Mouse (Mus musculus) liver, embryonic 14.5 days (tissue): ENCODE measurements at regions not wholly inside any gene's neighbourhood (a gene's known extent, or its start where the extent isn't known, plus 50 kb on each side); places are given as distances from the start of the nearest gene placed in this dataset.

ENCODE experiments used
- ATAC-seq: fragments of 200-750 bp; cut with Nextera tagmentation; 2 replicates; pipeline ENCODE4 v1.8.0; 2017; ENCODE audit warnings: moderate number of reproducible peaks, mild to moderate bottlenecking, moderate library complexity; ENCODE audit not compliant: insufficient read depth
- DNase-seq, 3 experiments: peaks; one replicate each; pipeline ENCODE4 v3.0.0-alpha.2; 2012 to 2013; ENCODE audit warnings: low read depth in 3 of 3, low spot score in 3 of 3
- H3K27ac ChIP-seq: fragments of 300-500 bp; sonication (generic); 2 replicates; pipeline ENCODE4 v1.5.1; 2014; ENCODE audit warnings: moderate library complexity, mild to moderate bottlenecking, control low read depth, inconsistent platforms
- H3K27me3 ChIP-seq: fragments of 300-500 bp; sonication (generic); 2 replicates; pipeline ENCODE4 v1.6.1; 2014; ENCODE audit warnings: mild to moderate bottlenecking, low read length, moderate library complexity; ENCODE audit not compliant: control insufficient read depth, insufficient read depth
- H3K36me3 ChIP-seq: fragments of 300-500 bp; sonication (generic); replicated peaks from 2 replicates; pipeline ENCODE4 v1.6.1; 2014; ENCODE audit warnings: low read depth; ENCODE audit not compliant: control insufficient read depth, insufficient read depth
- H3K4me1 ChIP-seq, 2 experiments: fragments of 200-500 bp in 1 of 2; fragments of 300-500 bp in 1 of 2; sonication (generic) in 1 of 2; replicated peaks; 2 replicates each; pipeline ENCODE4 v1.6.1; 2012 to 2014; ENCODE audit warnings: antibody characterized with exemption in 1 of 2, inconsistent platforms in 1 of 2, low read length in 1 of 2; ENCODE audit not compliant: control insufficient read depth in 2 of 2, insufficient read depth in 2 of 2
- H3K4me2 ChIP-seq: fragments of 300-500 bp; sonication (generic); 2 replicates; pipeline ENCODE4 v1.6.1; 2014; ENCODE audit warnings: low read depth, mild to moderate bottlenecking, control low read depth, moderate library complexity
- H3K4me3 ChIP-seq, 2 experiments: fragments of 200-500 bp in 1 of 2; fragments of 300-500 bp in 1 of 2; sonication (generic) in 1 of 2; 2 replicates each; pipeline ENCODE4 v1.5.1; 2012 to 2014; ENCODE audit warnings: low read depth in 2 of 2, low read length in 2 of 2, mild to moderate bottlenecking in 2 of 2, control low read depth in 1 of 2, inconsistent platforms in 1 of 2, moderate library complexity in 1 of 2; ENCODE audit not compliant: insufficient read depth in 1 of 2
- H3K9ac ChIP-seq: fragments of 300-500 bp; sonication (generic); replicated peaks from 2 replicates; pipeline ENCODE4 v1.6.1; 2014; ENCODE audit warnings: mild to moderate bottlenecking, control low read depth, moderate library complexity
- H3K9me3 ChIP-seq: fragments of 300-500 bp; sonication (generic); 2 replicates; pipeline ENCODE4 v1.6.1; 2016; ENCODE audit warnings: low read length, mixed read lengths; ENCODE audit not compliant: control insufficient read depth
- CTCF ChIP-seq: IDR thresholded peaks from 2 replicates; pipeline ENCODE4 v1.5.1; 2016; ENCODE audit warnings: antibody characterized with exemption, low read depth, control low read depth
- EP300 ChIP-seq: IDR thresholded peaks from 2 replicates; pipeline ENCODE4 v1.6.1; 2016; ENCODE audit warnings: antibody characterized with exemption, low read depth
- WGBS: fragments of 180-500 bp; shearing (Covaris S2); extraction: QIAGEN DNeasy Blood & Tissue Kit; methylation state at CpG from one replicate; pipeline ENCODE4 v1.1.7; 2014; ENCODE audit not compliant: insufficient replicate concordance; 5-methylcytosine and 5-hydroxymethylcytosine counted together

DNA sequence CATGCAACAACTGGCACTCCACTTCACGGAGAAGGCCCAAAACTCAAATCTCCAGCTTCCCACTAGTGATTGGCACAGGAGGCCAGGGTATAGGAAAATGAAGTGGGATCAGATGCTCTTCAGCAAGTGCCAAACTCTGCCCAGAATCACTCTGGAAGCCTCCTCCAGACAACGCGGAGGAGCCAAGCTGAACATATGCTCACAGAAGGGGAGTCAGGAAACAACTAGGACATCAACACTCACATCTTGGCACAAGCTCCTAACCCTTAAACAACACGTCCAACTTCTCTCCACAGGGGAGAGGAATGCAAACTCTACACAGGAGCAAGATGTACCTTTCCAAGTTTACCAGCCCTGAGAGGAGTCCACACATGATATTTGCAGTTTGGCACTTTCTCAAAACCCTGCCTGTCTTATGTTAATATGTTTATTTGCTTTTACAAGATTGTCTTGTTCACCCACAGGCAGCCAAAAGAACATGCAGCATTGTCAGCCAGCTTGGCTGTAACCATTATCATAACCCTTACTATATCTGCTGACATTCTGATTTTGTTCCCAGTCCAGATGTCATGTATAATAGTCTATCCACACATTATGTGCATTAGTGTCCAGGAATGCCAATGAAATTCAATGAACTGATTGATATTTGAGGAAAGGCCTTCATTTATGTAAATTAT, 440.1 kb upstream of the B3galt2 start:
- H3K9me3 ChIP-seq: no peaks in the 10 kb centered on the region
- 62% methylated on average over 4 of the region's 4 CpGs for WGBS
- no peak for ATAC-seq

DNA sequence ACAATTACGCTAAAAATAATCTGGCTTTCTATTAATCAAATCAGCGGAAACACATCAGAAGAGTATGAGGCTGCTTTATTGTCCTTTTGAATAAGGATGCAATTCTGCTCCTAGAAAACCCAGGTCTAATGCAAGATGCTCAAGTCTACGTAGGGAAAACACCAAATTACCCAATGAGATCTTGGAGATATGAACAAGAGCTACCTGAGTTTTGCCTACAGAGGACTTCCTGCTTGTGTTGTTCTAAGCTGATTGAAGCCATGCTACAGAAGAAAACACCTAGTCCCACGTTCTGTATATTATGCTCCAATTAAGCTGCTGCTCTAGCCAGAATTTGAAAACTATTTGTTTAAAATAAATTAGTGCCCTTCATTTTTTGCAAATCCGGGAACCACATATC, 439.5 kb upstream of the B3galt2 start:
- Histone ChIP-seq H3K9ac (no peak overlapping the region), H3K4me1 (no peaks in the 10 kb centered on the region), H3K4me3 (no peak overlapping the region), H3K4me2 (no peak overlapping the region), H3K27ac (no peak overlapping the region), H3K9me3 (no peaks in the 10 kb centered on the region), H3K27me3 (no peaks in the 10 kb centered on the region), H3K36me3 (no peaks in the 10 kb centered on the region)
- DNase-seq: no peak
- TF ChIP-seq EP300 (no peak), CTCF (no peak)
- WGBS: 63% methylated on average over 5 of the region's 5 CpGs
- no peak for ATAC-seq

More for the DNA sequence above, 440.1 kb upstream of the B3galt2 start:
- Histone ChIP-seq H3K9ac (no peak overlapping the region), H3K4me2 (no peak overlapping the region), H3K27me3 (no peaks in the 10 kb centered on the region), H3K27ac (no peak overlapping the region), H3K4me1 (no peaks in the 10 kb centered on the region), H3K36me3 (no peaks in the 10 kb centered on the region), H3K4me3 (no peak overlapping the region)
- TF ChIP-seq EP300 (no peak), CTCF (no peak)
- no peak for DNase-seq

DNA sequence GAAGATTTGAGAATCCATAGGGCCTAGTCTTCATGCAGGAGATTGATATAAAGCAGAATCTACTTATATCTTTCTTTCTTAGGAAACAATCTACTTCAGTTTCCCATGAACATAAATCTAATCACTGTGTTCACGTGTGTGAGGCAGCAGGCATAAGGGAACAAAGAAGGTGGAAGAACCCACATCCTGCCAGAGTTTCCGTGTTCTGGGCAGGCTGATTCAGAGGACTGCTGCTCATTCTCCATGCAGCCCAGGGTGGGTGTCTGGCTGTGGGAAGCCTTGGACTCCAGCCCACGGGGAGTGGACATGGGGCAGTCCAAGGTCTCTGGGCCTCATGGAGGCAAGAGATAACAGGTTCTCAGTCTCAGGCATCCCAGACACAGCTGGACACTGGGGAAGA, 438.3 kb upstream of the B3galt2 start:
- ATAC-seq (no peak), DNase-seq (no peak)
- no peak overlapping the region for H3K27ac ChIP-seq
- no peak overlapping the region for H3K9ac ChIP-seq
- WGBS: 16% methylated on average over 3 of the region's 3 CpGs
- no peaks in the 10 kb centered on the region for H3K36me3 ChIP-seq
- TF ChIP-seq EP300 (no peak), CTCF (no peak)
- no peak overlapping the region for H3K4me2 ChIP-seq
- H3K4me1 ChIP-seq: no peaks in the 10 kb centered on the region
- no peaks in the 10 kb centered on the region for H3K9me3 ChIP-seq
- H3K27me3 ChIP-seq: no peaks in the 10 kb centered on the region
- no peak overlapping the region for H3K4me3 ChIP-seq

DNA sequence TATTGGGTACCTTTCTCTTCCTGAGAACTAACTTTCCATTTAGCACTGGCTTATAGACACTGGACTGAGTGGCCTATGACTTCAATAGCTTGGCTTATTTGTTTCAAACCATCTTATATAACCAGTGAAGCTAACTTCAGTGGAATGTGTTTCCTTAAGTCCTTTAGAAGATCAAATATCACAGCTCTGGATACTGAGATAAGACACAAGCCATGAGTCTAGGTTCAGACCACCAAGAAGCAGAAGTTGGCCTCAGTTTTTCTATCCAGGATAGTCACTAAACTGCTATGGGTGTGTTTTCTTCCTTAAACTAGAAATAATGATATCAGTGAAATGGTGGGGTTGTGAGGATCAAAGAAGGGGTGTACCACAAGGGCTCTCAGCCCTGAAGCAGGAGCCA, 436.4 kb upstream of the B3galt2 start:
- no peak for TF ChIP-seq CTCF
- TF ChIP-seq EP300: no peak
- no peak for ATAC-seq
- no peaks in the 10 kb centered on the region for H3K27me3 ChIP-seq

DNA sequence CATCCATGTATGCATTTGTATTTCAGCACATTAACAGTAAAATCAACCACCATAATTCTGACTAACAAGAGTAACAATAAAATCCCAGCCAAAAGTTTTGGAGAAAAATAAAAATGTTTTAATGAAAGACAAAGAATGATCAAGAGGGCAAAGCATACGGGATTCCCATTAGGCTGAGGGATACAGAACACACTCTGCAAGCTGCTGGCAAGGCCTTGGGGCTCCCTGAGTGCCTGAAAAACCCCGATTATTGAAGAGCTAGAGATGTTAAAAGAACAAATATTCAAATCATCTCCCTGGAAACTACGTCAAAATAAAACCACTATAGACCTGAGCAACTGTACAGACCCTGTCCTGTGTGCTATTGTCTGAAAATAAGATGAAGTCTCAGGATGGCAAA, 433.5 kb upstream of the B3galt2 start:
- TF ChIP-seq CTCF: no peak
- TF ChIP-seq EP300: no peak
- 60% methylated on average over 3 of the region's 3 CpGs for WGBS
- no peak overlapping the region for H3K9ac ChIP-seq
- DNase-seq (no peak), ATAC-seq (no peak)
- H3K27ac ChIP-seq: no peak overlapping the region
- H3K9me3 ChIP-seq: no peaks in the 10 kb centered on the region
- H3K4me3 ChIP-seq: no peak overlapping the region
- H3K27me3 ChIP-seq: no peaks in the 10 kb centered on the region
- no peaks in the 10 kb centered on the region for H3K4me1 ChIP-seq
- no peak overlapping the region for H3K4me2 ChIP-seq
- H3K36me3 ChIP-seq: no peaks in the 10 kb centered on the region

More for the DNA sequence above, 436.4 kb upstream of the B3galt2 start:
- Histone ChIP-seq H3K9ac (no peak overlapping the region), H3K36me3 (no peaks in the 10 kb centered on the region), H3K4me3 (no peak overlapping the region), H3K4me2 (no peak overlapping the region), H3K27ac (no peak overlapping the region), H3K9me3 (no peaks in the 10 kb centered on the region), H3K4me1 (no peaks in the 10 kb centered on the region)
- no peak for DNase-seq
